Mouse (Mus musculus): ENCODE data around the gene Bag5. TPM values are rescaled to one million over a fixed set of nuclear protein-coding genes. Genes with fewer than 3 reads are reported as not detected.

Gene Bag5
- polyA plus RNA-seq, 1 experiment: 49.6 TPM

GRCm38 (mm10) chr12:111672176-111672575 lies 40.9 kb downstream of the Bag5 start, which contains the start of gene Ckb:
TSS of gene Ckb (minus strand) at chr12:111672338.
- TF ChIP-seq POLR2A (IDR thresholded peaks at IDR 0.05; ENCODE audit: extremely low read depth, insufficient read depth, low read length) (peak; percentile 100), CTCF (IDR thresholded peaks at IDR 0.05; ENCODE audit: extremely low read depth, insufficient read depth, low read length) (no peak)
- Histone ChIP-seq H3K4me3 (ENCODE audit: insufficient read depth, low read length) (peak within 1 kb of the TSS; percentile 99), H3K27ac (ENCODE audit: insufficient read depth, low read length) (peak within 1 kb of the TSS; percentile 97), H3K4me1 (ENCODE audit: control insufficient read depth, insufficient read depth, low read length) (no peaks in the 10 kb centered on the region; the same call in 1 of the 2 replicates)

- Histone ChIP-seq H3K27ac (ENCODE audit: insufficient read depth, low read length) (peak overlapping the region; percentile 97), H3K4me1 (ENCODE audit: control insufficient read depth, insufficient read depth, low read length) (no peaks in the 10 kb centered on the region), H3K4me3 (ENCODE audit: insufficient read depth, low read length) (peak overlapping the region; percentile 99)
- TF ChIP-seq CTCF (IDR thresholded peaks at IDR 0.05; ENCODE audit: extremely low read depth, insufficient read depth, low read length): no peak
- peak; percentile 20; the same call in 1 of the 2 replicates for TF ChIP-seq POLR2A (IDR thresholded peaks at IDR 0.05; ENCODE audit: extremely low read depth, insufficient read depth, low read length)
Measured at GRCm38 (mm10) chr12:111671431-111671902, 41.6 kb downstream of the Bag5 start.

GRCm38 (mm10) chr12:111670976-111671375 lies 42.1 kb downstream of the Bag5 start:
- H3K4me3 ChIP-seq (ENCODE audit: insufficient read depth, low read length): peak overlapping the region; percentile 99

GRCm38 (mm10) chr12:111670371-111670971 lies 42.6 kb downstream of the Bag5 start:
- Histone ChIP-seq H3K4me1 (ENCODE audit: control insufficient read depth, insufficient read depth, low read length) (peaks cover 2% of the 10 kb centered on the region; the same call in 1 of the 2 replicates), H3K4me3 (ENCODE audit: insufficient read depth, low read length) (peak overlapping the region; percentile 99), H3K27ac (ENCODE audit: insufficient read depth, low read length) (peak overlapping the region; percentile 97)
- TF ChIP-seq POLR2A (IDR thresholded peaks at IDR 0.05; ENCODE audit: extremely low read depth, insufficient read depth, low read length): peak; percentile 51; the same call in 1 of the 2 replicates
- no peak for TF ChIP-seq CTCF (IDR thresholded peaks at IDR 0.05; ENCODE audit: extremely low read depth, insufficient read depth, low read length)

More at GRCm38 (mm10) chr12:111670976-111671375, 42.1 kb downstream of the Bag5 start:
- TF ChIP-seq CTCF (IDR thresholded peaks at IDR 0.05; ENCODE audit: extremely low read depth, insufficient read depth, low read length): no peak
- no peak for TF ChIP-seq POLR2A (IDR thresholded peaks at IDR 0.05; ENCODE audit: extremely low read depth, insufficient read depth, low read length)
- Histone ChIP-seq H3K27ac (ENCODE audit: insufficient read depth, low read length) (peak overlapping the region; percentile 97), H3K4me1 (ENCODE audit: control insufficient read depth, insufficient read depth, low read length) (no peaks in the 10 kb centered on the region)

GRCm38 (mm10) chr12:111669961-111670360 lies 43.1 kb downstream of the Bag5 start:
- Histone ChIP-seq H3K4me3 (ENCODE audit: insufficient read depth, low read length) (peak overlapping the region; percentile 99), H3K27ac (ENCODE audit: insufficient read depth, low read length) (peak overlapping the region; percentile 97), H3K4me1 (ENCODE audit: control insufficient read depth, insufficient read depth, low read length) (peaks cover 2% of the 10 kb centered on the region; the same call in 1 of the 2 replicates)
- TF ChIP-seq CTCF (IDR thresholded peaks at IDR 0.05; ENCODE audit: extremely low read depth, insufficient read depth, low read length) (no peak), POLR2A (IDR thresholded peaks at IDR 0.05; ENCODE audit: extremely low read depth, insufficient read depth, low read length) (no peak)

GRCm38 (mm10) chr12:111669000-111669788 lies 43.9 kb downstream of the Bag5 start:
- TF ChIP-seq POLR2A (IDR thresholded peaks at IDR 0.05; ENCODE audit: extremely low read depth, insufficient read depth, low read length) (peak; percentile 65), CTCF (IDR thresholded peaks at IDR 0.05; ENCODE audit: extremely low read depth, insufficient read depth, low read length) (no peak)
- Histone ChIP-seq H3K4me3 (ENCODE audit: insufficient read depth, low read length) (peak overlapping the region; percentile 99), H3K27ac (ENCODE audit: insufficient read depth, low read length) (peak overlapping the region; percentile 47), H3K4me1 (ENCODE audit: control insufficient read depth, insufficient read depth, low read length) (peaks cover 2% of the 10 kb centered on the region; the same call in 1 of the 2 replicates)

GRCm38 (mm10) chr12:111668457-111668912 lies 44.6 kb downstream of the Bag5 start:
- peak overlapping the region; percentile 99 for H3K4me3 ChIP-seq (ENCODE audit: insufficient read depth, low read length)

GRCm38 (mm10) chr12:111667421-111667820 lies 45.6 kb downstream of the Bag5 start:
- Histone ChIP-seq H3K4me3 (ENCODE audit: insufficient read depth, low read length) (no peak overlapping the region), H3K27ac (ENCODE audit: insufficient read depth, low read length) (peak overlapping the region; percentile 12; the same call in 1 of the 2 replicates), H3K4me1 (ENCODE audit: control insufficient read depth, insufficient read depth, low read length) (peaks cover 4% of the 10 kb centered on the region)
- TF ChIP-seq POLR2A (IDR thresholded peaks at IDR 0.05; ENCODE audit: extremely low read depth, insufficient read depth, low read length): no peak
- no peak for TF ChIP-seq CTCF (IDR thresholded peaks at IDR 0.05; ENCODE audit: extremely low read depth, insufficient read depth, low read length)

More at GRCm38 (mm10) chr12:111668457-111668912, 44.6 kb downstream of the Bag5 start:
- TF ChIP-seq CTCF (IDR thresholded peaks at IDR 0.05; ENCODE audit: extremely low read depth, insufficient read depth, low read length) (peak; percentile 96), POLR2A (IDR thresholded peaks at IDR 0.05; ENCODE audit: extremely low read depth, insufficient read depth, low read length) (peak; percentile 65; the same call in 1 of the 2 replicates)
- H3K27ac ChIP-seq (ENCODE audit: insufficient read depth, low read length): peak overlapping the region; percentile 73
- peaks cover 4% of the 10 kb centered on the region for H3K4me1 ChIP-seq (ENCODE audit: control insufficient read depth, insufficient read depth, low read length)

GRCm38 (mm10) chr12:111666380-111666779 lies 46.7 kb downstream of the Bag5 start:
- peak overlapping the region; percentile 40 for H3K27ac ChIP-seq (ENCODE audit: insufficient read depth, low read length)
- TF ChIP-seq CTCF (IDR thresholded peaks at IDR 0.05; ENCODE audit: extremely low read depth, insufficient read depth, low read length) (no peak), POLR2A (IDR thresholded peaks at IDR 0.05; ENCODE audit: extremely low read depth, insufficient read depth, low read length) (peak; percentile 33; the same call in 1 of the 2 replicates)

More at GRCm38 (mm10) chr12:111666380-111666779, 46.7 kb downstream of the Bag5 start:
- H3K4me1 ChIP-seq (ENCODE audit: control insufficient read depth, insufficient read depth, low read length): peaks cover 4% of the 10 kb centered on the region
- H3K4me3 ChIP-seq (ENCODE audit: insufficient read depth, low read length): no peak overlapping the region

All from cortical plate, adult 2 months (tissue).